Mouse (Mus musculus) brown adipose tissue, adult 24 weeks (tissue): Measurements from ENCODE around the gene Zscan18. TPM values are rescaled to one million over a fixed set of nuclear protein-coding genes. Genes with fewer than 3 reads are reported as not detected.

Source experiments
- H3K27ac ChIP-seq: fragments of 200-500 bp; replicated peaks from 2 replicates; pipeline ENCODE4 v1.5.1; 2012; ENCODE audit warnings: low read depth, mild to moderate bottlenecking, low read length
- H3K4me1 ChIP-seq: fragments of 200-500 bp; 2 replicates; pipeline ENCODE4 v1.6.1; 2012; ENCODE audit warnings: low read length, mixed read lengths; ENCODE audit not compliant: control insufficient read depth, insufficient read depth, insufficient read length
- H3K4me3 ChIP-seq: fragments of 200-500 bp; 2 replicates; pipeline ENCODE4 v1.5.1; 2012; ENCODE audit warnings: low read depth, mild to moderate bottlenecking, low read length, moderate library complexity; ENCODE audit not compliant: insufficient read depth
- polyA plus RNA-seq: library from polyadenylated mRNA; stranded (reverse); fragments of >200 nt; gene quantifications from 2 replicates; pipeline ENCODE4 v1.2.4, GENCODE M21; 2012; ENCODE audit not compliant: missing spikeins, insufficient read depth, insufficient read length

The Zscan18 gene
- polyA plus RNA-seq, 1 experiment: not detected

DNA sequence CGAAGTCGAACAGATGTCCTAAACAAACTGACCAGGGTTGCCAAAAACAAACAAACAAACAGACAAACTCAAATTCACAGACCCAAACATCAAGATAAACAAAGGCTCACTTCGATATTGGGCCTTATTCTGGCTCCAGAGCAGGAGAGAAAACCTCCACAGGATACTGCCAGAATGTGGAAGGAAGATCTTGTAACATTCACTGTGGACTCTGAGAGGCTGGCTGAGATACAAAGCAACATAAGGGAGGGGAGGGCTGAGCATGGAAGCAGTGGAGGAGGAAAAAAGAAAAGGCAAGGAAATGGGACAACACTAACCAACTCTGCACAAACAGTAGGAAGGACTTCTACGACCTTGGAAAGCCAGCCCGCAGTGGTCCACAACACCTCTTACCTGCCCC is 24.3 kb downstream of the Zscan18 start:
- Histone ChIP-seq H3K27ac (no peak overlapping the region), H3K4me3 (no peak overlapping the region; the same call in 1 of the 2 replicates), H3K4me1 (peaks cover 3% of the 10 kb centered on the region; the same call in 1 of the 2 replicates)

GRCm38 (mm10) chr7:12774606-12775005 is 28.8 kb downstream of the Zscan18 start:
- Histone ChIP-seq H3K4me3 (no peak overlapping the region), H3K27ac (no peak overlapping the region), H3K4me1 (no peaks in the 10 kb centered on the region)

DNA sequence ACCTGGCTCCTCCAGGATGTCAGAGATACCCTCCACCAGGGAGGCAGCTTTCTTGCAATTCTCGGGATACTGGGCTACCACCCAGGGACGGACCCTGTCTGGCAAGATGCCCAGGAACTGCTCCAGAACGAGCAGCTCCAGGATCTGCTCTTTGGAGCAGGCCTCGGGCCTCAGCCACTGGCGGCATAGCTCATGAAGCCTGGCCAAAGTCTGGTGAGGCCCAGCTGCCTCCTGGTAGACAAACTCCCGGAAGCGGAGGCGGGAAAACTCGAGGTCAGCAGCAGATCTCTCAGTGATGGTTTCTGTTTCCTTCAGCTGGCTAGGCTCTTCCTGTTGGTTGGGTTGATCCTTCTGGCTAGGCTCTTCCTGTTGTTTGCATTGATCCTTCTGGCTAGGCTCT is 29.3 kb downstream of the Zscan18 start:
- H3K4me1 ChIP-seq: no peaks in the 10 kb centered on the region
- no peak overlapping the region for H3K27ac ChIP-seq
- no peak overlapping the region for H3K4me3 ChIP-seq

GRCm38 (mm10) chr7:12749431-12750198 is 53.8 kb downstream of the Zscan18 start:
- Histone ChIP-seq H3K27ac (no peak overlapping the region), H3K4me1 (no peaks in the 10 kb centered on the region), H3K4me3 (peak overlapping the region; percentile 43)

DNA sequence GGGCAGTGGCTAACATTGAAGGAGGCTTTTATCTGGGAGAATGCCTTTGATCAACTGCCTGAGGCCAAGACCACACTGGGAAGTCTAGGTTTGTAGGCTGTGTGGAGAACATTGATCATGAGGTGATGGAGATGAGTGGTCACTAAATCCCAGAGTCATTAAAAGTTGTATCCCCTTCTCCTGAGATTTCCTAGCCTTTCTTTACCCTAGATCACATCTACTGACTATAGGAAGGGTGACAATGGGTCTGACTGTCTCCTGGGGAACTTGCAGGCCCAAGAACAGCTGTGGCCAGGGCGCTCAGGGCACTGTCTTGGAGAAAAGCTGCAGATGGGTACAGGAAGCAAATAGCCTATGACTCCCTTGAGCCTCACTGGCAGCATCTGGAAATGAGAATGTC is 68.5 kb downstream of the Zscan18 start, which contains the start of gene Vmn2r56:
Vmn2r56 (minus strand) TSS at position 101 of the 400 bp plus-strand sequence.
- Histone ChIP-seq H3K4me1 (no peaks in the 10 kb centered on the region), H3K4me3 (no peak within 1 kb of the TSS), H3K27ac (no peak within 1 kb of the TSS)

Other genes starting within 250 kb of the Zscan18 start
- not detected in 2 replicates for gene Vmn2r53, start 194.8 kb downstream of the Zscan18 start, polyA plus RNA-seq
- not detected in 2 replicates for gene Vmn2r54, start 163.3 kb downstream of the Zscan18 start, polyA plus RNA-seq
- gene Vmn2r55, start 118.6 kb downstream of the Zscan18 start, polyA plus RNA-seq: not detected in 2 replicates
- not detected in 2 replicates for gene Vmn2r56, start 68.6 kb downstream of the Zscan18 start, polyA plus RNA-seq
- gene Zfp329, start 15.2 kb upstream of the Zscan18 start, polyA plus RNA-seq: 2.1 and 4.2 TPM in 2 replicates
- gene Zfp110, start 31.1 kb upstream of the Zscan18 start, polyA plus RNA-seq: 12.2 and 15.1 TPM in 2 replicates
- 2.0 and 2.5 TPM in 2 replicates for gene Zfp128, start 77.5 kb upstream of the Zscan18 start, polyA plus RNA-seq
- 3.0 and 3.6 TPM in 2 replicates for gene Zscan22, start 94.2 kb upstream of the Zscan18 start, polyA plus RNA-seq
- gene Rps5, start 118.7 kb upstream of the Zscan18 start, polyA plus RNA-seq: 533 and 648 TPM in 2 replicates
- not detected in 2 replicates for gene Rnf225, start 123.8 kb upstream of the Zscan18 start, polyA plus RNA-seq
- gene Zfp324, start 162.2 kb upstream of the Zscan18 start, polyA plus RNA-seq: 1.4 and 2.7 TPM in 2 replicates
- gene Zfp446, start 174.2 kb upstream of the Zscan18 start, polyA plus RNA-seq: 0.55 and 1.2 TPM in 2 replicates
- gene Slc27a5, start 194.6 kb upstream of the Zscan18 start, polyA plus RNA-seq: not detected in 2 replicates
- 39.4 and 56.3 TPM in 2 replicates for gene Trim28, start 195.5 kb upstream of the Zscan18 start, polyA plus RNA-seq
- gene Zbtb45, start 206.4 kb upstream of the Zscan18 start, polyA plus RNA-seq: 2.1 and 4.0 TPM in 2 replicates
- 194 and 239 TPM in 2 replicates for gene Chmp2a, start 231.2 kb upstream of the Zscan18 start, polyA plus RNA-seq
- gene Ube2m, start 234.6 kb upstream of the Zscan18 start, polyA plus RNA-seq: 258 and 293 TPM in 2 replicates